Mouse (Mus musculus) forebrain, embryonic 16.5 days (tissue): ENCODE results near the gene Rbm10. TPM values are rescaled to one million over a fixed set of nuclear protein-coding genes. Genes with fewer than 3 reads are reported as not detected.

Experiments
- ATAC-seq: fragments of 200-750 bp; cut with Nextera tagmentation; 2 replicates; pipeline ENCODE4 v1.8.0; 2017; ENCODE audit warnings: mild to moderate bottlenecking, moderate library complexity
- H3K27ac ChIP-seq: fragments of 300-500 bp; sonication (generic); 2 replicates; pipeline ENCODE4 v1.5.1; 2014; ENCODE audit warnings: low read length, control low read depth
- H3K27me3 ChIP-seq: fragments of 300-500 bp; sonication (generic); replicated peaks from 2 replicates; pipeline ENCODE4 v1.6.1; 2014; ENCODE audit warnings: low read length; ENCODE audit not compliant: control insufficient read depth, insufficient read depth
- H3K36me3 ChIP-seq: fragments of 300-500 bp; sonication (generic); 2 replicates; pipeline ENCODE4 v1.6.1; 2014; ENCODE audit not compliant: control insufficient read depth, insufficient read depth
- H3K4me1 ChIP-seq: fragments of 300-500 bp; sonication (generic); replicated peaks from 2 replicates; pipeline ENCODE4 v1.6.1; 2014; ENCODE audit warnings: low read length; ENCODE audit not compliant: control insufficient read depth, insufficient read depth
- H3K4me2 ChIP-seq: fragments of 300-500 bp; sonication (generic); 2 replicates; pipeline ENCODE4 v1.6.1; 2014; ENCODE audit warnings: mild to moderate bottlenecking, low read length, control low read depth
- H3K4me3 ChIP-seq: fragments of 300-500 bp; sonication (generic); replicated peaks from 2 replicates; pipeline ENCODE4 v1.5.1; 2014; ENCODE audit warnings: mild to moderate bottlenecking, low read length, control low read depth
- H3K9ac ChIP-seq: fragments of 300-500 bp; sonication (generic); replicated peaks from 2 replicates; pipeline ENCODE4 v1.6.1; 2014; ENCODE audit warnings: low read depth, low read length, control low read depth
- H3K9me3 ChIP-seq: fragments of 300-500 bp; sonication (generic); 2 replicates; pipeline ENCODE4 v1.6.1; 2016; ENCODE audit warnings: low read length; ENCODE audit not compliant: control insufficient read depth
- WGBS: fragments of 180-500 bp; shearing (Covaris S2); extraction: QIAGEN DNeasy Blood & Tissue Kit; methylation state at CpG from one replicate; pipeline ENCODE4 v1.1.7; 2014; 5-methylcytosine and 5-hydroxymethylcytosine counted together
- polyA plus RNA-seq: library from polyadenylated mRNA; unstranded; fragments of >200 nt; fragmentation: Nextera tagmentation; extraction: Ambion mirVana; gene quantifications from 2 replicates; pipeline ENCODE4 v1.2.1, GENCODE M21; 2015

Rbm10 gene
- polyA plus RNA-seq, 1 experiment from 2014 or later: 65.3 TPM

DNA sequence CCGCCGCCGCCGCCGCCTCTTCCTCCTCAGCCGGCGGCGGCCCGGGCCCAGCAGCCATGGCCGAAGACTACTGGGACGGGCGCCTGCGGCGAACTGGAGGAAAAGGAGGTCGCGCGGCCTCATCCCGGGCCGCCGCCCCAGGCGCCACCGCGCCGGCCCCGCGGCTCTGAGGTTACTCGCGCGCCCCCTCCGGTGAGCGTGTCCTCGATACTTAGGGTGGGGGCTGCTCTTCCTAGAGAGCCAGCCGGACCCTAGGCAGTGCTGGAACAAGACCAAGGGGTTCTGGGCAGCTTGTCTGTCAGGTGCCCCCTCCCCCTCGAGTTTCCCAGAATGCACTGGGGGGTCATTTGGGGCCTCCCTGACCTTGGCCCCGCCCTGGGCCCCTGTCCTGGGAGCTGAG is 71.3 kb downstream of the Rbm10 start:
- Histone ChIP-seq H3K4me1 (peaks cover 16% of the 10 kb centered on the region), H3K4me3 (peak overlapping the region; percentile 67), H3K4me2 (peak overlapping the region; percentile 61), H3K36me3 (peaks cover 3% of the 10 kb centered on the region; the same call in 1 of the 2 replicates), H3K9me3 (no peaks in the 10 kb centered on the region), H3K27me3 (no peaks in the 10 kb centered on the region), H3K9ac (peak overlapping the region; percentile 80), H3K27ac (peak overlapping the region; percentile 88)
- 25% methylated on average over 11 of the region's 35 CpGs for WGBS
- peak; percentile 24 for ATAC-seq

- Histone ChIP-seq H3K4me3 (no peak overlapping the region), H3K36me3 (peaks cover 12% of the 10 kb centered on the region; the same call in 1 of the 2 replicates), H3K9ac (no peak overlapping the region), H3K27ac (no peak overlapping the region), H3K4me1 (peaks cover 16% of the 10 kb centered on the region), H3K4me2 (no peak overlapping the region), H3K27me3 (no peaks in the 10 kb centered on the region), H3K9me3 (no peaks in the 10 kb centered on the region)
- no peak for ATAC-seq
- 68% methylated on average over 3 of the region's 3 CpGs for WGBS
These were observed 74.3 kb downstream of the Rbm10 start for GRCm38 (mm10) chrX:20691566-20691965.

GRCm38 (mm10) chrX:20692616-20693015 is 75.3 kb downstream of the Rbm10 start:
- WGBS: 73% methylated on average over 1 of the region's 1 CpGs
- Histone ChIP-seq H3K4me3 (no peak overlapping the region), H3K4me1 (peaks cover 10% of the 10 kb centered on the region; the same call in 1 of the 2 replicates), H3K9ac (no peak overlapping the region), H3K36me3 (peaks cover 12% of the 10 kb centered on the region; the same call in 1 of the 2 replicates), H3K4me2 (no peak overlapping the region), H3K27ac (no peak overlapping the region), H3K9me3 (no peaks in the 10 kb centered on the region), H3K27me3 (no peaks in the 10 kb centered on the region)
- no peak for ATAC-seq

DNA sequence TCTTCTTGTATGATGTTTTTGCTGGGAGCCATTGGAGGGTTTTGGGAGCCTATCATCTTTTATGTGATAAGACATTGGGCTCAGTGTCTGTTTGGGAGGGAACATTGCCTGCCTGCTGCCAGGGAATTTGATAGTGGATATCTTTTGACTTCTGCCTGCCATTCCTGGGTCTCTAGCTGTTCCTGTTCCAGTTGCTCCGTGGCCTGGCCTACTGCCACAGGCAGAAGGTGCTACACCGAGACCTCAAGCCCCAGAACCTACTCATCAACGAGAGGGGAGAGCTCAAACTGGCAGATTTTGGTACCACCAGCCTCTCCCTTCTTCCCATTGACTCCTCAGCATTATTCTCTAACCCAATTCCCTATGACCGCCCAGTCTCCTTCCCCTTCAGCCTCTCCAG is 78.5 kb downstream of the Rbm10 start:
- Histone ChIP-seq H3K4me3 (no peak overlapping the region), H3K36me3 (peaks cover 18% of the 10 kb centered on the region; the same call in 1 of the 2 replicates), H3K27ac (no peak overlapping the region), H3K4me1 (no peaks in the 10 kb centered on the region), H3K27me3 (no peaks in the 10 kb centered on the region), H3K9me3 (no peaks in the 10 kb centered on the region), H3K9ac (no peak overlapping the region), H3K4me2 (no peak overlapping the region)
- no peak for ATAC-seq
- 88% methylated on average over 4 of the region's 4 CpGs for WGBS

Other genes starting within 250 kb of the Rbm10 start
- gene Jade3, start 191.8 kb upstream of the Rbm10 start, polyA plus RNA-seq: 7.3 and 8.3 TPM in 2 replicates
- 0.20 and 0.25 TPM in 2 replicates for gene Rgn, start 67.7 kb upstream of the Rbm10 start, polyA plus RNA-seq
- 171 and 176 TPM in 2 replicates for gene Ndufb11, start 116 bp downstream of the Rbm10 start, polyA plus RNA-seq
- 436 and 446 TPM in 2 replicates for gene Uba1, start 40.8 kb downstream of the Rbm10 start, polyA plus RNA-seq
- 132 and 137 TPM in 2 replicates for gene Cdk16, start 70.5 kb downstream of the Rbm10 start, polyA plus RNA-seq
- 89.7 and 98.0 TPM in 2 replicates for gene Usp11, start 86.4 kb downstream of the Rbm10 start, polyA plus RNA-seq
- 233 and 295 TPM in 2 replicates for gene Araf, start 180.3 kb downstream of the Rbm10 start, polyA plus RNA-seq